Mouse (Mus musculus) cerebellum, adult 11 months (tissue): ENCODE data around the gene Enthd1.

ENCODE experiments used
- DNase-seq: peaks from one replicate; pipeline ENCODE4 v3.0.0; 2022

The Enthd1 gene

GRCm38 (mm10) chr15:80474429-80475002 is 90.4 kb downstream of the Enthd1 start:
- no peak for DNase-seq

- no peak for DNase-seq
These were observed 97.1 kb downstream of the Enthd1 start for GRCm38 (mm10) chr15:80467876-80468275.

- DNase-seq = no peak
These were observed 102.8 kb downstream of the Enthd1 start for GRCm38 (mm10) chr15:80462106-80462505.

GRCm38 (mm10) chr15:80461446-80461845 is 103.5 kb downstream of the Enthd1 start:
- no peak for DNase-seq

- no peak for DNase-seq
These were observed 104.9 kb downstream of the Enthd1 start for GRCm38 (mm10) chr15:80460011-80460410.

- DNase-seq = no peak
These were observed 107.0 kb downstream of the Enthd1 start for GRCm38 (mm10) chr15:80457984-80458383.

GRCm38 (mm10) chr15:80454486-80454885 is 110.5 kb downstream of the Enthd1 start:
- peak; percentile 4 for DNase-seq

- no peak for DNase-seq
These were observed 112.5 kb downstream of the Enthd1 start for GRCm38 (mm10) chr15:80452425-80452824.

GRCm38 (mm10) chr15:80445956-80446687 is 118.8 kb downstream of the Enthd1 start:
- DNase-seq = no peak

- no peak for DNase-seq
These were observed 124.8 kb downstream of the Enthd1 start for GRCm38 (mm10) chr15:80440195-80440594.

GRCm38 (mm10) chr15:80438423-80438822 is 126.5 kb downstream of the Enthd1 start:
- DNase-seq = no peak

- no peak for DNase-seq
These were observed 127.0 kb downstream of the Enthd1 start for GRCm38 (mm10) chr15:80437996-80438395.

- no peak for DNase-seq
These were observed 128.0 kb downstream of the Enthd1 start for GRCm38 (mm10) chr15:80436961-80437360.

- DNase-seq = no peak
These were observed 134.6 kb downstream of the Enthd1 start for GRCm38 (mm10) chr15:80430324-80430723.

- DNase-seq = no peak
These were observed 146.8 kb downstream of the Enthd1 start for GRCm38 (mm10) chr15:80418146-80418545.

- DNase-seq = no peak
These were observed 147.9 kb downstream of the Enthd1 start for GRCm38 (mm10) chr15:80417066-80417465.

GRCm38 (mm10) chr15:80415132-80415531 is 149.8 kb downstream of the Enthd1 start:
- no peak for DNase-seq

GRCm38 (mm10) chr15:80413988-80414721 is 150.8 kb downstream of the Enthd1 start:
- DNase-seq = no peak

GRCm38 (mm10) chr15:80413070-80413469 is 151.9 kb downstream of the Enthd1 start:
- DNase-seq = no peak

GRCm38 (mm10) chr15:80410661-80411060 is 154.3 kb downstream of the Enthd1 start:
- DNase-seq = no peak

GRCm38 (mm10) chr15:80407873-80408272 is 157.1 kb downstream of the Enthd1 start:
- DNase-seq = no peak
